Mouse (Mus musculus) ES-E14 (cell line): ENCODE results near the gene Plekho1. TPM values are rescaled to one million over a fixed set of nuclear protein-coding genes. Genes with fewer than 3 reads are reported as not detected.
"Not testable (repeated sequence)": the region's sequence is repeated elsewhere in the genome, so short reads cannot be mapped to it uniquely, and the experiment has no call there.

Experiments
- DNase-seq: peaks from one replicate; pipeline ENCODE4 v3.0.0-alpha.2; 2013; ENCODE audit warnings: low read depth, low spot score
- H3K27ac ChIP-seq: 2 replicates; pipeline ENCODE4 v1.5.1; 2012; ENCODE audit warnings: low read depth, mild to moderate bottlenecking, low read length, moderate library complexity, mixed read lengths; ENCODE audit not compliant: poor library complexity, insufficient read depth, severe bottlenecking
- H3K36me3 ChIP-seq: 2 replicates; pipeline ENCODE4 v1.6.1; 2012; ENCODE audit warnings: mild to moderate bottlenecking, low read length, moderate library complexity, mixed read lengths; ENCODE audit not compliant: control insufficient read depth, poor library complexity, insufficient read depth, severe bottlenecking
- H3K4me1 ChIP-seq, 2 experiments: fragments of 150-350 bp in 1 of 2; sonication (generic) in 1 of 2; 2 replicates each; pipeline ENCODE4 v1.6.1; 2012; ENCODE audit warnings: low read length in 2 of 2, mild to moderate bottlenecking in 1 of 2, mixed read lengths in 1 of 2; ENCODE audit not compliant: control insufficient read depth in 2 of 2, insufficient read depth in 2 of 2, poor library complexity in 1 of 2
- H3K4me3 ChIP-seq, 2 experiments: fragments of 150-350 bp in 1 of 2; sonication (generic) in 1 of 2; 2 replicates each; pipeline ENCODE4 v1.5.1; 2012; ENCODE audit warnings: low read length in 2 of 2, low read depth in 1 of 2, mild to moderate bottlenecking in 1 of 2, mixed read lengths in 1 of 2; ENCODE audit not compliant: insufficient read depth in 1 of 2, poor library complexity in 1 of 2, severe bottlenecking in 1 of 2
- H3K9ac ChIP-seq: 2 replicates; pipeline ENCODE4 v1.6.1; 2012; ENCODE audit warnings: low read depth, mild to moderate bottlenecking, low read length, mixed read lengths; ENCODE audit not compliant: poor library complexity, insufficient read depth, severe bottlenecking
- H3K9me3 ChIP-seq: fragments of 150-350 bp; sonication (generic); 2 replicates; pipeline ENCODE4 v1.6.1; 2012; ENCODE audit warnings: low read depth, mild to moderate bottlenecking, low read length; ENCODE audit not compliant: control insufficient read depth, insufficient read depth
- CHD2 ChIP-seq: IDR thresholded peaks from 2 replicates; pipeline ENCODE4 v1.6.1; 2014; ENCODE audit warnings: mild to moderate bottlenecking, low read depth, low read length, inconsistent platforms
- HCFC1 ChIP-seq: IDR thresholded peaks from 2 replicates; pipeline ENCODE4 v1.6.1; 2012; ENCODE audit warnings: low read length, inconsistent platforms, borderline replicate concordance; ENCODE audit not compliant: insufficient read depth
- MAFK ChIP-seq: IDR thresholded peaks from 2 replicates; pipeline ENCODE4 v1.6.1; 2014; ENCODE audit warnings: mild to moderate bottlenecking, low read depth, low read length, inconsistent platforms; ENCODE audit not compliant: insufficient read depth
- ZC3H11A ChIP-seq: IDR thresholded peaks from 2 replicates; pipeline ENCODE4 v1.6.1; 2012; ENCODE audit warnings: low read depth, mild to moderate bottlenecking, inconsistent platforms, low read length, borderline replicate concordance
- ZNF384 ChIP-seq: IDR thresholded peaks from 2 replicates; pipeline ENCODE4 v1.6.1; 2012; ENCODE audit warnings: low read depth, low read length, inconsistent platforms
- in situ Hi-C, 2 experiments: fragments of 600-800 bp; cut with MboI; formaldehyde crosslinking; loops; one replicate each; pipeline ENCODE4 v1.15.1; 2025; ENCODE audit warnings: low sequenced_read_pairs in 2 of 2, inconsistent platforms in 1 of 2; ENCODE audit not compliant: unreplicated experiment in 2 of 2
- total RNA-seq: library from RNA; depleted of rRNA; stranded (reverse); fragments of 300-350 nt; gene quantifications from 2 replicates; pipeline ENCODE4 v1.2.3, GENCODE M21; 2012

The Plekho1 gene
- total RNA-seq, 1 experiment: 19.6 TPM

DNA sequence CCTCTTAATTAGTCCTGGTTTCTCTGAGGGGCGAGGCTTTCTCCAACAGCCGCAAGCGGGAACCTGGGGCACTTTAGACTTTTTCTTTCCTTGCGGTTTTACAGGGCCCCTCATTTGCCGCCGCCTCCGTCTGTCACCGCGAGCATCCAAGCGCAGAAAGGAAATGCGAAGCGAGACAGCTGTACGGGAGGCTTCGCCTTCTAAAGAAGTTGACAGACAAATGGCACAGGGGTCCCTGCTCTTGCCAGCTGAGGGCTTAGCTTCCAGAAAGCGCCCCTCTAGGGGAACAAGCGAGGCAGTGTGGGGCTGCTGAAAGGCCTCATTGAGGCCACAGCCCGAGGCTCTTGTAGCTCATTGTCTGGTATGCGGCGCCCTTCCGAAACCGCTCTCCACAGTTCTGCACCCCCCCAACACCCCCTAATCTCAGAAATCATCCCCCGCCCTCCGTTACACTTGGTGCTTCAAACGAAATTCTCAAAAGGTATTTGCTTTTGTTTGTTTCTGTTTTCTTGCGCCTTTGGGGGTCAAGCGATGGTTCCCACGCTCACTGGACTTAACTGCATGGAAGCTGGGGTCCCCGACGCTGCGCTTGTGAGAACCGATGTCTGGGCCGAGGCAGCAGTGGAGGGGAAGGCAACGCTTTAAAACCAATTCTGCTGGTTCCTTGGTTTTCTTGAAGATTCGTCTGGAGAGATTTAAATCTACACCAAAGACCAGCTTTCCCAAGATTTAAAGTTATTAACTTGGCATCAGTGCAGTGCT lies 22.7 kb downstream of the Plekho1 start:
- peaks cover 0 to 5% of the 10 kb centered on the region in 2 experiments; a peak in 1 of 4 replicates for H3K4me1 ChIP-seq
- TF ChIP-seq ZC3H11A (no peak), MAFK (no peak), CHD2 (no peak), HCFC1 (no peak), ZNF384 (no peak)
- H3K9ac ChIP-seq: no peak overlapping the region
- no peak overlapping the region for H3K27ac ChIP-seq
- in situ Hi-C loops: loop anchor here (5.0 kb wide), 2 partner anchors 79 to 84 kb away; partner anchors contain the start of gene Vps45 (in 1 of the 2)
- H3K4me3 ChIP-seq: peak overlapping the region; percentile 32 to 37
- DNase-seq: no peak
- no peaks in the 10 kb centered on the region for H3K36me3 ChIP-seq
- no peaks in the 10 kb centered on the region for H3K9me3 ChIP-seq

DNA sequence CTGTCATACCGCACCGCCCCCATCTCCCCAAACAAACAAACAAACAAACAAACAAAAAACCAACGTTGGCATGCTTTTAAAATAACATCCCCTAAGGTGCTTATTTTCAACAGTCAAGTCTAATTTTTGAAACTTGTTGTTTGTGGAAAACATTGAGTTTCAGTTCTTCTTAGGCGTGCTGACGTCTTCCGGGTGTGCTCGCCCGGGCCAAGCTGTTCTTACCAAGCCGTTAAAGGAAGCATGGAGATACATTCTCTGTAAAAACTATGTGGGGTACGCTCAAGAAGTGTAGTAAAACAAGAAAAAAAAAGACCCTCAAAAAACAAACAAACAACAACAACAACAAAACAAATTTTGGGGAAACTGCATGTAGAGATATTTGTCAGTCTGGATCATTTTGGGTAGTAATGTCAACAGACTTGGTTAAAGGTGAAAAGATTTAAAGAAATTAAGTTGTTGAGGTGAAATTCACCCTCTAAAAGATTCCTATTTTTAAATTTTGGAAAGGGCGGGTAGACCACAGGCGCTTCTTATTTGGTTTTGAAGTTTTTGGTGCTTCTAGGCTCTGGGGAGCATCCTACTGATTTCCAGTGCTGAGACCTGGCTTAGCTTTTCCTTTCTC lies 23.4 kb downstream of the Plekho1 start:
- no peak overlapping the region for H3K9ac ChIP-seq
- TF ChIP-seq ZC3H11A (no peak), MAFK (no peak), CHD2 (no peak), HCFC1 (no peak), ZNF384 (no peak)
- in situ Hi-C loops: loop anchor here (5.0 kb wide), 2 partner anchors 80 to 85 kb away; partner anchors contain the start of gene Vps45 (in 1 of the 2)
- peak overlapping the region in 1 of 2 experiments; percentile 37; a peak in 1 of 4 replicates for H3K4me3 ChIP-seq
- no peak overlapping the region for H3K27ac ChIP-seq
- H3K4me1 ChIP-seq: peaks cover 0 to 5% of the 10 kb centered on the region in 2 experiments; a peak in 1 of 4 replicates
- no peaks in the 10 kb centered on the region for H3K36me3 ChIP-seq
- DNase-seq: no peak
- no peaks in the 10 kb centered on the region for H3K9me3 ChIP-seq

DNA sequence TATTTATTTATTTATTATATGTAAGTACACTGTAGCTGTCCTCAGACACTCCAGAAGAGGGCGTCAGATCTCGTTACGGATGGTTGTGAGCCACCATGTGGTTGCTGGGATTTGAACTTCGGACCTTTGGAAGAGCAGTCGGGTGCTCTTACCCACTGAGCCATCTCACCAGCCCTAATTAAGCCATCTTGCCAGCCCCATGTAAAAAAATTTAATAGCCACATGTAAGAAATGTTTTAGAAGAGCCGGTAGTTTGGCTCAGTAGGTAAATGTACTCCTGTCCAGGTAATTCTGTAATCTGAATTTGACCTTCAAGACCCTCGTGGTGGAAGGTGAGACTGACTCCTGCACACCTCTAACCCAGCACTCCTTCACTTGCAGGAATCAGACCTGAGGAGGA lies 25.1 kb downstream of the Plekho1 start:
- not testable (repeated sequence) for H3K9me3 ChIP-seq, H3K4me3 ChIP-seq, DNase-seq, H3K9ac ChIP-seq, H3K27ac ChIP-seq, H3K4me1 ChIP-seq, H3K36me3 ChIP-seq
- in situ Hi-C loops: loop anchor here (5.0 kb wide), 2 partner anchors 82 to 87 kb away; partner anchors contain the start of gene Vps45 (in 1 of the 2)

DNA sequence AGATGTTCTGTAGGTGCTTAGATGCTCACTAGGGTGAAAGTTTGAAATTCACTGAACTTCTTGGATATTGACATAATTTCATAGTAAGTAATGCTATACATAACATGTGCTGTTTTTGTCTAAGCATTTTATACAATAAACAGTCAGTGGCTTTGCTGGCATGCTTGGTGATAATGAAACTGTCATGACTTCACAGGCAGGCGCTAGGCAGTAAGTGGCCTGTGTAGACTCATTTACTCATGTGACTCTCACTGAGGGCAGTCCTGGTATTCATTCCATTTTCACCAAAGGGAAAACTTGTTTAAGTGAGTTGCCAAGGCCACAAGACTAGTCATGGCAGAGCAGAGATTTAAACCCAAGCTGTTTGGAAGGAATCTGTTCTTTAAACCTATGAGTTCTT lies 26.5 kb downstream of the Plekho1 start:
- Histone ChIP-seq H3K9me3 (no peaks in the 10 kb centered on the region), H3K36me3 (no peaks in the 10 kb centered on the region), H3K4me1 (peaks cover 0 to 2% of the 10 kb centered on the region in 2 experiments; a peak in 1 of 4 replicates), H3K4me3 (no peak overlapping the region), H3K9ac (no peak overlapping the region), H3K27ac (no peak overlapping the region)
- DNase-seq: no peak
- in situ Hi-C loops: no loop called here
- TF ChIP-seq HCFC1 (no peak), ZC3H11A (no peak), ZNF384 (no peak), MAFK (no peak), CHD2 (no peak)
